ENCODE assay signal across 17 mouse cellular contexts in genomic region chr2:126865501-126866199, GRCm38 (mm10). TPM values are rescaled to one million over a fixed set of nuclear protein-coding genes. Genes with fewer than 3 reads are reported as not detected.
DNase-seq lines count a peak whose midpoint lies in the region; ATAC-seq and TF ChIP-seq lines count a peak whose summit lies in the region.
"Had no signal": no experiment of that assay in that cellular context is flagged by ENCODE, and none has a peak within 500 bp of the region (broad histone marks: within the 10 kb centered on the region; RNA-seq: fewer than 3 reads in every experiment).

No protein-coding gene starts in this region.

- peak overlapping the region; percentile 2; the same call in 1 of the 2 replicates for H3K4me2 ChIP-seq in liver, embryonic 15.5 days
- H3K4me2 ChIP-seq in liver, embryonic 12.5 days, result no peak overlapping the region
- peak overlapping the region; percentile 38 for H3K4me2 ChIP-seq in intestine, postnatal 0 days (replicated peaks; ENCODE audit: low read depth)
- H3K4me2 ChIP-seq in stomach, postnatal 0 days (replicated peaks; ENCODE audit: low read depth), result no peak overlapping the region
- no peak overlapping the region for H3K4me2 ChIP-seq in hindbrain, postnatal 0 days (ENCODE audit: low read depth, low read length)
- H3K4me2 ChIP-seq: heart, embryonic 12.5 days; liver, embryonic 13.5 days; midbrain, embryonic 12.5 days had no signal

- no peak overlapping the region for H3K9ac ChIP-seq in liver, embryonic 15.5 days
- H3K9ac ChIP-seq in liver, embryonic 12.5 days, result no peak overlapping the region
- H3K9ac ChIP-seq in intestine, postnatal 0 days (ENCODE audit: low read depth, low read length), result no peak overlapping the region
- H3K9ac ChIP-seq in stomach, postnatal 0 days (ENCODE audit: low read length), result no peak overlapping the region
- no peak overlapping the region for H3K9ac ChIP-seq in hindbrain, postnatal 0 days (replicated peaks; ENCODE audit: low read length)
- H3K9ac ChIP-seq: forebrain, postnatal 0 days; heart, embryonic 12.5 days; liver, embryonic 13.5 days; midbrain, embryonic 12.5 days had no signal

- no peaks in the 10 kb centered on the region for H3K9me3 ChIP-seq in liver, embryonic 15.5 days (replicated peaks)
- no peaks in the 10 kb centered on the region for H3K9me3 ChIP-seq in liver, embryonic 12.5 days (replicated peaks)
- H3K9me3 ChIP-seq in intestine, postnatal 0 days (ENCODE audit: control insufficient read depth), result no peaks in the 10 kb centered on the region
- H3K9me3 ChIP-seq in stomach, postnatal 0 days (ENCODE audit: control insufficient read depth, low read length), result no peaks in the 10 kb centered on the region
- no peaks in the 10 kb centered on the region for H3K9me3 ChIP-seq in embryonic facial prominence, embryonic 10.5 days
- H3K9me3 ChIP-seq in hindbrain, postnatal 0 days (ENCODE audit: low read length), result no peaks in the 10 kb centered on the region
- H3K9me3 ChIP-seq: heart, embryonic 12.5 days; liver, embryonic 13.5 days; midbrain, embryonic 12.5 days had no signal

- peaks cover 16% of the 10 kb centered on the region for H3K4me1 ChIP-seq in liver, embryonic 15.5 days (replicated peaks)
- H3K4me1 ChIP-seq in liver, embryonic 12.5 days, result peaks cover 39% of the 10 kb centered on the region
- peaks cover 8% of the 10 kb centered on the region; the same call in 1 of the 2 replicates for H3K4me1 ChIP-seq in intestine, postnatal 0 days (replicated peaks; ENCODE audit: control insufficient read depth, insufficient read depth, low read length)
- no peaks in the 10 kb centered on the region for H3K4me1 ChIP-seq in stomach, postnatal 0 days (replicated peaks; ENCODE audit: control insufficient read depth, insufficient read depth)
- H3K4me1 ChIP-seq in embryonic facial prominence, embryonic 10.5 days, result peaks cover 5% of the 10 kb centered on the region; the same call in 1 of the 2 replicates
- no peaks in the 10 kb centered on the region for H3K4me1 ChIP-seq in hindbrain, postnatal 0 days (ENCODE audit: insufficient read depth, low read length)
- H3K4me1 ChIP-seq: midbrain, embryonic 12.5 days had no signal

- H3K27me3 ChIP-seq in liver, embryonic 15.5 days, result no peaks in the 10 kb centered on the region
- H3K27me3 ChIP-seq in liver, embryonic 12.5 days (replicated peaks), result no peaks in the 10 kb centered on the region
- no peaks in the 10 kb centered on the region for H3K27me3 ChIP-seq in intestine, postnatal 0 days (replicated peaks; ENCODE audit: control insufficient read depth, insufficient read depth, low read length)
- no peaks in the 10 kb centered on the region for H3K27me3 ChIP-seq in stomach, postnatal 0 days (ENCODE audit: control insufficient read depth, insufficient read depth, low read length)
- no peaks in the 10 kb centered on the region for H3K27me3 ChIP-seq in embryonic facial prominence, embryonic 10.5 days (replicated peaks; ENCODE audit: low read depth, poor library complexity, severe bottlenecking)
- no peaks in the 10 kb centered on the region for H3K27me3 ChIP-seq in hindbrain, postnatal 0 days (ENCODE audit: insufficient read depth, low read length)
- H3K27me3 ChIP-seq: heart, embryonic 12.5 days; liver, embryonic 13.5 days; midbrain, embryonic 12.5 days had no signal

- H3K27ac ChIP-seq in liver, embryonic 15.5 days (replicated peaks), result no peak overlapping the region
- H3K27ac ChIP-seq in liver, embryonic 12.5 days, result no peak overlapping the region
- peak overlapping the region; percentile 76 for H3K27ac ChIP-seq in intestine, postnatal 0 days (ENCODE audit: low read depth, low read length)
- no peak overlapping the region for H3K27ac ChIP-seq in stomach, postnatal 0 days (replicated peaks)
- no peak overlapping the region for H3K27ac ChIP-seq in embryonic facial prominence, embryonic 10.5 days (replicated peaks)
- no peak overlapping the region for H3K27ac ChIP-seq in hindbrain, postnatal 0 days
- H3K27ac ChIP-seq: liver, embryonic 13.5 days; midbrain, embryonic 12.5 days had no signal

- peak; percentile 35 for DNase-seq in kidney, postnatal 14 days
- no peak for DNase-seq in stomach, postnatal 0 days (ENCODE audit: low spot score)
- DNase-seq in embryonic facial prominence, embryonic 10.5 days (ENCODE audit: low spot score), result no peak
- DNase-seq in left cerebral cortex, adult 9 months (ENCODE audit: low spot score in 2 of 2), result no peak
- DNase-seq in hindbrain, postnatal 0 days (ENCODE audit: low spot score), result no peak
- DNase-seq: cerebellum, postnatal 25 days; forebrain, postnatal 0 days; gastrocnemius, postnatal 36 days; heart, postnatal 4 days; layer of hippocampus, adult 9-11 months; liver, embryonic 13.5 days; right cerebral cortex, adult 18-20 months had no signal

- ATAC-seq in liver, embryonic 15.5 days (ENCODE audit: insufficient read depth), result 0 out of 2 replicates have a peak, but pooled peaks have one; percentile 40
- no peak for ATAC-seq in liver, embryonic 12.5 days
- peak; percentile 86 for ATAC-seq in intestine, postnatal 0 days
- ATAC-seq in stomach, postnatal 0 days (ENCODE audit: low FRiP score, low TSS enrichment), result no peak
- no peak for ATAC-seq in hindbrain, postnatal 0 days
- ATAC-seq: forebrain, postnatal 0 days had no signal

- no peaks in the 10 kb centered on the region for H3K36me3 ChIP-seq in liver, embryonic 15.5 days (replicated peaks)
- no peaks in the 10 kb centered on the region for H3K36me3 ChIP-seq in liver, embryonic 12.5 days
- no peaks in the 10 kb centered on the region for H3K36me3 ChIP-seq in intestine, postnatal 0 days (ENCODE audit: control insufficient read depth, insufficient read depth)
- H3K36me3 ChIP-seq in stomach, postnatal 0 days (ENCODE audit: control insufficient read depth, insufficient read depth, low read length), result no peaks in the 10 kb centered on the region
- peaks cover 7% of the 10 kb centered on the region; the same call in 1 of the 2 replicates for H3K36me3 ChIP-seq in embryonic facial prominence, embryonic 10.5 days (replicated peaks)
- no peaks in the 10 kb centered on the region for H3K36me3 ChIP-seq in hindbrain, postnatal 0 days (ENCODE audit: insufficient read depth, low read length)
- H3K36me3 ChIP-seq: liver, embryonic 13.5 days; midbrain, embryonic 12.5 days had no signal

- H3K4me3 ChIP-seq in liver, embryonic 15.5 days (replicated peaks), result no peak overlapping the region
- no peak overlapping the region for H3K4me3 ChIP-seq in liver, embryonic 12.5 days
- H3K4me3 ChIP-seq in intestine, postnatal 0 days (ENCODE audit: low read depth, low read length), result no peak overlapping the region
- H3K4me3 ChIP-seq in stomach, postnatal 0 days (ENCODE audit: low read depth, low read length), result no peak overlapping the region
- H3K4me3 ChIP-seq in embryonic facial prominence, embryonic 10.5 days, result no peak overlapping the region
- H3K4me3 ChIP-seq in hindbrain, postnatal 0 days (ENCODE audit: low read length), result no peak overlapping the region
- H3K4me3 ChIP-seq: heart, embryonic 12.5 days; liver, embryonic 13.5 days; midbrain, embryonic 12.5 days had no signal

- no peak for TF ChIP-seq CTCF in intestine, postnatal 0 days (IDR thresholded peaks at IDR 0.05; ENCODE audit: low read depth)
- no peak for TF ChIP-seq CTCF in stomach, postnatal 0 days (IDR thresholded peaks at IDR 0.05; ENCODE audit: low read depth)
- TF ChIP-seq CTCF in hindbrain, postnatal 0 days (IDR thresholded peaks at IDR 0.05; ENCODE audit: low read depth), result no peak

- WGBS in liver, embryonic 15.5 days (ENCODE audit: insufficient replicate concordance), result 82% methylated on average over 10 of the region's 10 CpGs
- 91% methylated on average over 10 of the region's 10 CpGs for WGBS in liver, embryonic 12.5 days (ENCODE audit: insufficient replicate concordance)
- 46% methylated on average over 10 of the region's 10 CpGs for WGBS in intestine, postnatal 0 days
- WGBS in stomach, postnatal 0 days, result 86% methylated on average over 10 of the region's 10 CpGs
- WGBS in embryonic facial prominence, embryonic 10.5 days, result 92% methylated on average over 10 of the region's 10 CpGs
- WGBS in hindbrain, postnatal 0 days, result 91% methylated on average over 10 of the region's 10 CpGs

- TF ChIP-seq EP300 in stomach, postnatal 0 days (optimal IDR thresholded peaks at IDR 0.05), result no peak

RNA-seq across cellular contexts. Expression of gene Trpm7, which starts 10.4 kb away (rescaled TPM):
- polyA plus RNA-seq in liver, embryonic 15.5 days (2015; fragmentation: Nextera tagmentation; extraction: Ambion mirVana), result 18.6 and 20.0 TPM in 2 replicates
- 25.4 and 25.7 TPM in 2 replicates for polyA plus RNA-seq in liver, embryonic 12.5 days (2016; fragmentation: Nextera tagmentation; extraction: Ambion mirVana)
- polyA plus RNA-seq in intestine, postnatal 0 days (2015; fragmentation: Nextera tagmentation; extraction: Ambion mirVana), result 34.6 and 35.3 TPM in 2 replicates
- 18.6 and 22.4 TPM in 2 replicates for polyA plus RNA-seq in stomach, postnatal 0 days (2015; fragmentation: Nextera tagmentation; extraction: Ambion mirVana)
- 53.5 and 60.0 TPM in 2 replicates for polyA plus RNA-seq in embryonic facial prominence, embryonic 10.5 days (2016; fragmentation: Nextera tagmentation; extraction: Ambion mirVana)
- total RNA-seq in hindbrain, postnatal 0 days (2014; rRNA removed), result 15.9 and 28.8 TPM in 2 replicates
- polyA plus RNA-seq in hindbrain, postnatal 0 days (2015; fragmentation: Nextera tagmentation; extraction: Ambion mirVana), result 25.3 and 28.1 TPM in 2 replicates

Comparison
In these comparisons a context has a peak if more than half of its experiments do, and no peak if none do; other contexts are left out.
1. ATAC-seq: peak in liver, embryonic 15.5 days (single experiment) and intestine, postnatal 0 days (single experiment); none in liver, embryonic 12.5 days (single experiment), stomach, postnatal 0 days (single experiment) and hindbrain, postnatal 0 days (single experiment).
2. H3K4me2 ChIP-seq: peak in liver, embryonic 15.5 days (single experiment) and intestine, postnatal 0 days (single experiment); none in liver, embryonic 12.5 days (single experiment), stomach, postnatal 0 days (single experiment) and hindbrain, postnatal 0 days (single experiment).